Mouse (Mus musculus) midbrain, embryonic 10.5 days (tissue): ENCODE measurements around the gene Txnrd2. TPM values are rescaled to one million over a fixed set of nuclear protein-coding genes. Genes with fewer than 3 reads are reported as not detected.

Experiments used
- DNase-seq: peaks from one replicate; pipeline ENCODE4 v3.0.0-alpha.2; 2017; ENCODE audit warnings: low spot score
- H3K27ac ChIP-seq: fragments of 300-500 bp; sonication (generic); replicated peaks from 2 replicates; pipeline ENCODE4 v1.5.1; 2016; ENCODE audit warnings: mild to moderate bottlenecking
- H3K27me3 ChIP-seq: fragments of 300-500 bp; sonication (generic); 2 replicates; pipeline ENCODE4 v1.6.1; 2016; ENCODE audit warnings: low read depth, mild to moderate bottlenecking; ENCODE audit not compliant: poor library complexity, severe bottlenecking
- H3K36me3 ChIP-seq: fragments of 300-500 bp; sonication (generic); 2 replicates; pipeline ENCODE4 v1.6.1; 2016; ENCODE audit warnings: mild to moderate bottlenecking, moderate library complexity
- H3K4me1 ChIP-seq: fragments of 300-500 bp; sonication (generic); 2 replicates; pipeline ENCODE4 v1.6.1; 2016
- H3K4me3 ChIP-seq: fragments of 300-500 bp; sonication (generic); 2 replicates; pipeline ENCODE4 v1.5.1; 2016; ENCODE audit warnings: mild to moderate bottlenecking, moderate library complexity
- H3K9me3 ChIP-seq: fragments of 300-500 bp; sonication (generic); replicated peaks from 2 replicates; pipeline ENCODE4 v1.6.1; 2016; ENCODE audit warnings: mild to moderate bottlenecking
- WGBS: fragments of 180-500 bp; shearing (Covaris S2); methylation state at CpG from one replicate; pipeline ENCODE4 v1.1.7; 2016; 5-methylcytosine and 5-hydroxymethylcytosine counted together
- polyA plus RNA-seq: library from polyadenylated mRNA; unstranded; fragments of >200 nt; fragmentation: Nextera tagmentation; extraction: Ambion mirVana; gene quantifications from 2 replicates; pipeline ENCODE4 v1.2.1, GENCODE M21; 2016

Txnrd2 gene
- polyA plus RNA-seq, result 30.6 and 30.7 TPM in 2 replicates

DNA sequence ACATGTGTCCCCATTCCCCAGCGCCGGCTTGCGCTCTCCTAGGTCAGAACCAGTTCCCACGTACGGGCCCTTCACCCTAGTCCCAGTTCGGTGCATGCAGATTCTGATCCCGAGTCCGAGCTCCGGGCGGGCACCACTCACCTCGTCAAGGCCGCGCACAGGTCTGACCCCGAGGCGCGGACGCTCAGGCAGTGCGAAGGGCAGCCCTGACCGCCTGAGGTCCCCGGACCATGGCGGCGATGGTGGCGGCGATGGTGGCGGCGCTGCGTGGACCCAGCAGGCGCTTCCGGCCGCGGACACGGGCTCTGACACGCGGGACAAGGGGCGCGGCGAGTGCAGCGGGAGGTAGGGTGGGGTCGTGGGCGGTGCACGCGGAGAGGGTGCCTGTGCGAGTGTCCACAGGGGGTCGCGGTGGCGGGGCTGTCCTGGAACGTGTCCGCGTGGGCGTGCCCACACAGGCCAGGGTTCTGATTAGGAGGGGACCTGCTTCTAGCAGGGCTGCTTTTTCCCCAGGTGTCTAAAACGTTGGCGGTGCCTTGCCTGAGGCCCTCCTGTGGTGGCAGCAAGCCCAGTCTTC lies at the start of gene Txnrd2:
Gene Txnrd2 (plus strand): TSS at position 170 of the 577 bp plus-strand sequence.
- DNase-seq, result peak; percentile 81
- peaks cover 31% of the 10 kb centered on the region for H3K36me3 ChIP-seq
- WGBS, result under 1% methylated on average over 52 of the region's 52 CpGs
- H3K4me1 ChIP-seq, result peaks cover 35% of the 10 kb centered on the region
- peak within 1 kb of the TSS; percentile 98 for H3K4me3 ChIP-seq
- no peaks in the 10 kb centered on the region for H3K9me3 ChIP-seq
- H3K27me3 ChIP-seq, result no peaks in the 10 kb centered on the region
- H3K27ac ChIP-seq, result peak within 1 kb of the TSS; percentile 97

DNA sequence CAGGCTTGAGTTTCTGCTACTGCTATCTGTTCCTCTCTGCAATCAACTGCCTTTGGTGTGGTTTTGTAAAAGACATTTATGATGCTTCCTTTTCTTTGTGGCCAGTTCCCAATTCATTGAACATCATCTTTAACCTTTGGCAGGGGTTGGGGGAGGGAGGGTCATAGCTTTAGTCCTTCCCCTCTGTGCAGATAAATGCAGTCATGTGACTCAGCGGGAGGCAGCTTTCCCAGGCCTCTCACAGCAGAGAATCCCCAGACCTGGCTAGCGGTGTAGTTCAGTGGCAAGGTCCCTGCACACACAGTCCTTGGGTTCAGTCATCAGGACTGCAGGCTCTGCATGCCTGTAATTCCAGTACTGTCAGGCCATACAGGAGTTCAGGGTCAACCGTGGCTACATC lies 49.0 kb upstream of the Txnrd2 start:
- 26% methylated on average over 3 of the region's 3 CpGs for WGBS
- Histone ChIP-seq H3K36me3 (0 out of 2 replicates have a peak, but pooled peaks cover 4% of the 10 kb centered on the region), H3K4me1 (peaks cover 64% of the 10 kb centered on the region), H3K27ac (peak overlapping the region; percentile 78), H3K4me3 (no peak overlapping the region), H3K27me3 (no peaks in the 10 kb centered on the region), H3K9me3 (no peaks in the 10 kb centered on the region)
- peak; percentile 41 for DNase-seq

DNA sequence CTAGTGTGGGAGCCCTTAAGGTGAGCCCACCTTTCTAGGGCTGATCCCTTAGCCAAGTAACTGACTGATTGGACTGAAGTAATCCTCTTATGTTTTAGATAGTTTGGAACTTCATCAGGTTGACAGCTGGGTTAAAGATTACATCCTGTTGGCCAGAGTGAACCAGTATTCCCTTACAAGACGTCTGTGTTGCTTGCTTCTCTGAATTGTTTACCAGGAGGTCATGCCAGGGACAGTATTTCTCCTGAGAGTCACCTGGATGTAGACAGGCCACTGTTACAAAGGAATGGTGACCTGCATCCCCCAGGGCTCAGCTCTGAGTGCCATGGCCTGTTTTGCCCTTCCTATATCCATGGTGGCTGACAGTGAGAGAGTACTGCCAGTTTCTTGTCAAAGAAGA lies 47.7 kb upstream of the Txnrd2 start:
- H3K9me3 ChIP-seq, result no peaks in the 10 kb centered on the region
- DNase-seq, result no peak
- H3K27me3 ChIP-seq, result no peaks in the 10 kb centered on the region
- H3K4me1 ChIP-seq, result peaks cover 77% of the 10 kb centered on the region
- H3K27ac ChIP-seq, result peak overlapping the region; percentile 93
- H3K36me3 ChIP-seq, result no peaks in the 10 kb centered on the region
- no peak overlapping the region for H3K4me3 ChIP-seq
- WGBS, result 50% methylated on average over 1 of the region's 1 CpGs

DNA sequence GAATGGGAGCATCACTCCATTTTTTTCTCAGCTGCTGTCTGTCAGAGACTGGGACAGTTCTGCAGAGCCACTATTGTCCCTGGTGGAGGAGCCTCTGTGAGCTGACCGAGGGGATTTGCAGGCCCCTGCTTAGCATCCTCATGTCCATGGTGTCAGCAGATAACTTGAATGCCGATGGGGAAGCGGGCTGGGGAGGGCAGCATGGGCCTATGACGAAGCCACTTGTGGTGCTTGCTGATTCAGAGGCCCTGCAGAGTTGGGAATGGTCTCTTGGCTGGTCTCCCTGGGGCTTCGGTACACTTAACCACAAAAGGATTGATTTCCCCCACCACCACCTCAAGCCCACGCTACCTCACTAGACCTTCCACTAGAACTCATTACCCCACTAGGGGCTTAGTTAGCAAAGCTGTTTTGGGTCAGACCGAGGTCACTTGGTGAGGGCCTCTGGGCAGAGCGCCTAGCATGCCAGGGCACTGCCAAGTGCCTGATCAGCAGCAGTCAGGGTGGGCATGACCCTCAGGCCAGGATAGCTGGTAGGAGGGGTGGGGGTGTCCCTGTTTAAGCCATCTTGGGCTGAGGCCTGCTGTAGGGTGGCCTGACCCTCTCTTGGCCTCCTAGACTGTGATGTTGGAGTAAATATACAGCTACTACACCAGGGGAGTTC lies 46.7 kb upstream of the Txnrd2 start:
- DNase-seq, result no peak
- peaks cover 84% of the 10 kb centered on the region for H3K4me1 ChIP-seq
- WGBS, result 65% methylated on average over 8 of the region's 8 CpGs
- H3K4me3 ChIP-seq, result no peak overlapping the region
- H3K27ac ChIP-seq, result peak overlapping the region; percentile 93
- H3K36me3 ChIP-seq, result no peaks in the 10 kb centered on the region
- H3K27me3 ChIP-seq, result no peaks in the 10 kb centered on the region
- H3K9me3 ChIP-seq, result no peaks in the 10 kb centered on the region

DNA sequence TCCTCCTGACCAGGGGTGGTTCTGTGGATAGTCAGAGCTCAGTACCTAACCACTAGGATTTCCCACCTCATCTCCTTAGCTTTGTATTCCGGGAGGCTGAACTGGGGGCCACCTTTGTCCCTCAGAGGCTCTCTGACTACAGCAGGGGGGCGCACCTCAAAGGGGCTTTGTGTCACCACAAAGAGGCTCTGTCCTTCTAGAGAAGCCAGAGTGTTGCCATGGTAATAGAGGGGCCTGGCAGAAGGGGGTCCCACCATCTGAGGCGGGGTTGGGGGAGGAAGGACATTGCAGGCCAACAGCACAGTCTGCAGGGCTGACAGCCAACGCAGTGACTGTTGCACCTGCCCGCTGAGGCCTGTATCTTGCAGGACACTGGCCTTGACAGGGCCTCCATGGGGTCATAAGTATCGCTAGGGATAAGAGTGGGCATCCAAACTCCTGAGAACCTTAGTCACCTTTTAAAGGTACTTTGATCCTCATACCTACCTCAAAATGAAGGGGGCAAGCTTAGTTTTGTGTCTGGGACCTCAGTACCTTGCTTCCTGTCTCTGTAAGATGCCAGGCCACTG lies 45.6 kb upstream of the Txnrd2 start:
- WGBS, result 16% methylated on average over 6 of the region's 6 CpGs
- Histone ChIP-seq H3K36me3 (no peaks in the 10 kb centered on the region), H3K27ac (peak overlapping the region; percentile 93), H3K4me1 (peaks cover 91% of the 10 kb centered on the region), H3K4me3 (peak overlapping the region; percentile 30), H3K9me3 (no peaks in the 10 kb centered on the region), H3K27me3 (no peaks in the 10 kb centered on the region)
- peak; percentile 89 for DNase-seq

DNA sequence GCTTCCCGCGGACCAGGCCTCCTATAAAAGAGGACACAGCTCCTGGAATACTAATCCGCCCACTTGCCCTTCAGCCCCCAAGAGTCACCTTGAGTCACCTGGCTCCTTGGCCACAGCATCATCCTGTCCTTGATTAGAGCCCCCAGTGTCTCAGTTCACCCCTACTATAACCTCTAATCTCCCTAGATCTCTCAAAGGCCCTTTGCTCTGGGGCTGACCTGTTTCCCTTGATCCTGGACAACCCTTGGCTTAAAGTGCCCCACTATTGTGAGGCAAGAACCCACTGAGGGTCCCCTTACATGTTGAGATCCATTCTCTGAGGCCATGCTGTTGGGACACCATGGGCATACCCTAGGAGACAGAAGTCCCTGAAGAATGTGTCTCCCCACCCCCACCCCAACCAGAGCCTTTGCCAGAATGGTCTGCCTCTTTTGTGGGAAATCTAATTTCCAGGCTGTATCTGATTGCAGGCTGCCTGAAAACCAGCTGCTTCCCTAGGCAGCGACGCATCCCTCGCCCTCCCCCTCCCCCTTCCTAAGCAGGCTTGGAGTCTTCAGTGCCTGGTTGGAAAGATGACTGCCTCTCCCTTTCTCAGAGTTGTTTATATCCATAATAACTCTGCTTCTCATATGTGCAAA lies 44.4 kb upstream of the Txnrd2 start:
- peaks cover 94% of the 10 kb centered on the region for H3K4me1 ChIP-seq
- H3K4me3 ChIP-seq, result no peak overlapping the region; the same call in 1 of the 2 replicates
- WGBS, result 41% methylated on average over 6 of the region's 6 CpGs
- H3K36me3 ChIP-seq, result no peaks in the 10 kb centered on the region
- H3K9me3 ChIP-seq, result no peaks in the 10 kb centered on the region
- DNase-seq, result peak; percentile 63
- peak overlapping the region; percentile 93 for H3K27ac ChIP-seq
- no peaks in the 10 kb centered on the region for H3K27me3 ChIP-seq

DNA sequence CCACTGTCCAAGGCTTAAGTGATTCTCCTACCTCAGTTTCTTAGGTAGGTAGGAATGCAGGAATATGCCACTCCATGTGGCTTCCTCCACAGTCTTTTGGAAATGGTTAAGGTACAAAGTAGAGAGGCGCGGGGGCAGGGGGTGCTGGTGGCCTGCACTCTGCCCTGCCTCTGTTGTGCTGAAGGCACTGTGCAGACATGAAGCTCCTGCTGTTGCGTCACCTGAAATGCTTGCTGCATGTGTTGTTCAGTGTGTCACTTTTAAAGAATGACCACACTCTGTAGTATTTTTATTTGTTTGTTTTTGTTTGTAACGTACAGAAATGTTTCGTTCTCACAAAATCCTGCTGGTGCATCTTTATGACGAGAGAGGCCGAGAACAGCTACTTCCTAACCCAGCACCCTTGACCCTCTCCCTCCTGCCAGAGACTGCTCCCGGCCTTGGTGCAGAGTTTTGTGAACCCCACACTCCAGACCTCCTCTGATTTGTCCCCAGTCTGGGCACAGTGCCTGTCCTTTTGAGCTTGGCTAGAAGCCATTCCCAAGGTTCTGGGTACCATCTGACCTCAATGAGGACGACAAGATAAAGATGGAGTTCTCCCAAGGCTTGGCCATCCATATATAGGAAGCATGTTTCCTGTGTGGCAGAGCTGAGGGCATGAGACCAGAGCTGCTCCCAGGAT lies 43.0 kb upstream of the Txnrd2 start:
- Histone ChIP-seq H3K27ac (peak overlapping the region; percentile 93), H3K9me3 (no peaks in the 10 kb centered on the region), H3K4me3 (no peak overlapping the region), H3K4me1 (peaks cover 95% of the 10 kb centered on the region), H3K36me3 (no peaks in the 10 kb centered on the region), H3K27me3 (no peaks in the 10 kb centered on the region)
- DNase-seq, result peak; percentile 10
- 77% methylated on average over 9 of the region's 9 CpGs for whole genome bisulfite sequencing

DNA sequence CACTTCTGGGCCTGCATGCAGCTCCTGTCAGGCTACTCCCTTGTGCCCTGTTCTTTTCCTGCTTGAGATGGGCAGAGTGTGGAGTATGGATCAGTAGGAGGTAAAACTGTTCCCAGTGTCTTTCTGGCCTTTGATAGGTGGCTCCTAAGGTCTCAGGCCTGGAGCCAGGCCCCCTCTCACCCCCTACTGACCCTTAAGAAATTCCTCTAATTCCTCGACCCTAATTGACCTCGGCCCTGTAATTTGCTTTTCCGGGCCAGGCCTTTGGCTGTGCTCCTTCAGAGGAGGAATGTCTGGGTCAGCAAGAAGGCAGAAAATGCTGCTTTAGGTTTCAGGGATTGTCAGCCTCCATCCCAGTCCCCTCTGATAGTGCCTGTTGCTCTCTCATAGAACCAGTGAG lies 42.4 kb upstream of the Txnrd2 start:
- no peak overlapping the region for H3K4me3 ChIP-seq
- H3K4me1 ChIP-seq, result peaks cover 95% of the 10 kb centered on the region
- no peaks in the 10 kb centered on the region for H3K36me3 ChIP-seq
- no peaks in the 10 kb centered on the region for H3K27me3 ChIP-seq
- H3K9me3 ChIP-seq, result no peaks in the 10 kb centered on the region
- 3% methylated on average over 3 of the region's 3 CpGs for WGBS
- peak; percentile 24 for DNase-seq
- H3K27ac ChIP-seq, result peak overlapping the region; percentile 93

DNA sequence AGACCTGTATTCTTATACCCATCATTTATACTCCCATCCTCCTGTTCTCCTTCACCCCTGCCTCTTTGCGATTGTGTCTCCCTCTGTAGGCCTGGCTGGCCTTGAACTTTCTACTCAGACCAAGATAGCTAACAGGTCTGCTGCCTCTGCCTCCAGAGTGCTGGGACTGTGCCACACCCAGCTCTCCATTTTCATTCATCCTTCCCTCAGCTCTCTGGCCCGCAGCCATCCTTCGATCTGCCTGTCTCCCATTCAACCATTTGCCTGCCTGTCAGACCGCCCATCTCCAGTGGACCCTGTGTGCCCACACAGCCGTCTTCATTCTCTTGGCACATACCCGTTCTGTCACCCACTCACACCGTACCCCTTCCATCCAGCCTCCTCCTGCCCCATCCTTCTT lies 42.0 kb upstream of the Txnrd2 start:
- H3K36me3 ChIP-seq, result no peaks in the 10 kb centered on the region
- 78% methylated on average over 7 of the region's 7 CpGs for WGBS
- peak; percentile 10 for DNase-seq
- peak overlapping the region; percentile 93 for H3K27ac ChIP-seq
- peaks cover 95% of the 10 kb centered on the region for H3K4me1 ChIP-seq
- H3K9me3 ChIP-seq, result no peaks in the 10 kb centered on the region
- H3K4me3 ChIP-seq, result no peak overlapping the region
- no peaks in the 10 kb centered on the region for H3K27me3 ChIP-seq

DNA sequence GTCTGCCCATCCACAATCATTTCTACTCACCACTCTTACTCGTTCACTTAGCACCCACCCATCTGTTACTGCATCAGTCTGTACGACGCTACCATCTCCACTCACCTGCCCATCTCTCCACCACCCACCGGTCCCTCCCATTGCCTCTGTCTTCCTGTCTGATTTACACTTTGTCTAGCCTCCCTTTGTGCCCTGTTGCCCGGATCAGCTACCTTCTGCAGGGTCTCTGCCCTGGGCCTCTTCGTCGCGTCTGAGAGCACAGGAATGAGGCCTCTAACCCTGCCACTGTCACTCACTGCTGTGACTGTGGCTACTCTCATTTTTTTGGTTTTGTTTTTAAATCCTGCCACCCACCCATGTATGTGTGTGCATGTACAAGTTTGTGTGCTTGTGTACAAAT lies 41.5 kb upstream of the Txnrd2 start:
- 63% methylated on average over 8 of the region's 8 CpGs for WGBS
- H3K4me1 ChIP-seq, result peaks cover 95% of the 10 kb centered on the region
- no peaks in the 10 kb centered on the region for H3K36me3 ChIP-seq
- H3K4me3 ChIP-seq, result no peak overlapping the region
- H3K9me3 ChIP-seq, result no peaks in the 10 kb centered on the region
- peak overlapping the region; percentile 93 for H3K27ac ChIP-seq
- H3K27me3 ChIP-seq, result no peaks in the 10 kb centered on the region
- DNase-seq, result peak; percentile 11

DNA sequence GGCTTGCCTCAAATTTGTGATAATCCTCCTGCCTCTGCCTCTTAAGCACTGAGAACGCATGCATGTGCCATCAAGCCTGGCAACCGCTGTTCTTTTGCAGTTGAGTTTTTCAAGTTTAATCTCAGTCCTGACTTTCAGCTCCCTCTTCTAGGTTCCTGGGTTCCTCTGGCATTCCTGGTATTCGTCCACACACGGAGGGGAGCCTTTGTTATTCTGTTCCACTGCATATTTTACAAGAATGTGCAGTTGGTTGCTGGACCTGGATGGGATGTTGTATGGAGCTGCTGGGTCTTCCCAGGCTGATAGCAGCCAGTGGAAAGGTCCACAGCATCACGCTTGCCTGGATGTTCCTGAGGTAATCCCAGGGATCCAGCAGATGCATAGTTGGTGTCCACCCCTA lies 40.8 kb upstream of the Txnrd2 start:
- no peaks in the 10 kb centered on the region for H3K9me3 ChIP-seq
- H3K36me3 ChIP-seq, result no peaks in the 10 kb centered on the region
- H3K4me1 ChIP-seq, result peaks cover 95% of the 10 kb centered on the region
- peak overlapping the region; percentile 93 for H3K27ac ChIP-seq
- H3K27me3 ChIP-seq, result no peaks in the 10 kb centered on the region
- DNase-seq, result no peak
- no peak overlapping the region for H3K4me3 ChIP-seq
- WGBS, result 66% methylated on average over 5 of the region's 5 CpGs

DNA sequence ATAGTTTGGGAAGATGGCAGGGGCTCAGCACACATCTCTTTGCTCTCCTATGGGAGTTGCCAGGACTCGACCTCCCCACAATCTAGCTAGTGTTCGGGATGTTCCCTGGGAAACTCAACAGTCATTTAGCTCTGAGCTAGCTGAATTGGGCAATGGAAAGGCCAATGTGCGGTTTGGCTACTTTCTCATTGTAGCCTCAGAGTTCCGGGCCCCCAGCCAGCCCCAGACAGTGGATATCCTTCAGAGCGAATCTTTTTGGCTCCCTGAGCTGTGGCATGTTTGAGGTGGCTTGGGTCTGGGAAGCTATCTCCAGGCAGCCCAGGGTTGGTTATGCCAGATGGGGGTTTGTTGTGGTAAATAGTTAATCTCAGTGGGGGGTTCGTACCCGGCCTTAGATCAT lies 39.7 kb upstream of the Txnrd2 start:
- H3K9me3 ChIP-seq, result no peaks in the 10 kb centered on the region
- H3K4me3 ChIP-seq, result no peak overlapping the region
- H3K27ac ChIP-seq, result peak overlapping the region; percentile 76; the same call in 1 of the 2 replicates
- H3K36me3 ChIP-seq, result no peaks in the 10 kb centered on the region
- no peaks in the 10 kb centered on the region for H3K27me3 ChIP-seq
- peaks cover 93% of the 10 kb centered on the region for H3K4me1 ChIP-seq
- peak; percentile 10 for DNase-seq
- WGBS, result 86% methylated on average over 7 of the region's 7 CpGs
